Mouse (Mus musculus) E14TG2a.4 (cell line): ENCODE data around the gene Trex2.

Experiments used
- CTCF ChIP-seq: conservative IDR thresholded peaks from 2 replicates; pipeline ENCODE4 v1.5.1; 2014; ENCODE audit warnings: low read length
- POU5F1 ChIP-seq: IDR thresholded peaks from 2 replicates; pipeline ENCODE4 v1.6.1; 2014; ENCODE audit warnings: low read length, borderline replicate concordance

DNA sequence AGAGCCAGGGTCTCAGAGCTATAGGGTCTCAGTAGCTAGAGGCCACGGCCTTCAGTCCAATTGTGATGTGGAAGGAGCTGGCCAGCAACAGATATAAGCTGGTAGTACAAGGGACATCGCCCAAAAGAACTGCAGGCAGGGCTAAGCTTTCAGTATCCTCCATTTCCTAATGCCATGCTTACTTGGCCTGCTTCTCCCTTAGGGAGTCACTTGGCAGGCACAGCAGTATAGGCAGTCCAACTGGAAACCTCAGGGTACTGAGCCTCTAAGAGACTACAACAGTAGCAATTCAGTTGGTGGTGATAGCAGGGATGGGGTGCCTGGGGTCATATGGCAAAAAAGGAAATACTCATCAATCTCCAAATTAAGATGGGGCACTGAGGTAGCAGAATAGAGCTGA is 42.4 kb upstream of the Trex2 start:
- no peak for TF ChIP-seq CTCF
- no peak for TF ChIP-seq POU5F1
